Mouse (Mus musculus): ENCODE data around the gene Dnajc16. TPM values are rescaled to one million over a fixed set of nuclear protein-coding genes. Genes with fewer than 3 reads are reported as not detected.
A peak's percentile ranks its signal among the peaks of the same experiment; 100 is the strongest.

The Dnajc16 gene
- total RNA-seq, 4 experiments from 2014 or later, result 11.6 to 13.9 (median 13.8) TPM

GRCm38 (mm10) chr4:141725738-141726137 lies 65.0 kb downstream of the Dnajc16 start:
- no peak for DNase-seq (ENCODE audit: low spot score in 2 of 2)

- DNase-seq (ENCODE audit: low spot score in 2 of 2), result no peak
These were observed 65.5 kb downstream of the Dnajc16 start for GRCm38 (mm10) chr4:141725277-141725676.

GRCm38 (mm10) chr4:141724594-141724993 lies 66.1 kb downstream of the Dnajc16 start:
- DNase-seq (ENCODE audit: low spot score in 2 of 2), result no peak

GRCm38 (mm10) chr4:141723673-141724068 lies 67.1 kb downstream of the Dnajc16 start:
- no peak for DNase-seq (ENCODE audit: low spot score in 2 of 2)

GRCm38 (mm10) chr4:141722731-141723672 lies 67.7 kb downstream of the Dnajc16 start, which contains the start of gene Ddi2:
TSS of gene Ddi2 (minus strand) at chr4:141723419.
- peak; percentile 85 to 87 for DNase-seq (ENCODE audit: low spot score in 2 of 2)

GRCm38 (mm10) chr4:141721961-141722360 lies 68.8 kb downstream of the Dnajc16 start:
- DNase-seq (ENCODE audit: low spot score in 2 of 2), result no peak

GRCm38 (mm10) chr4:141720761-141721523 lies 69.8 kb downstream of the Dnajc16 start:
- no peak for DNase-seq (ENCODE audit: low spot score in 2 of 2)

GRCm38 (mm10) chr4:141719304-141719703 lies 71.4 kb downstream of the Dnajc16 start:
- no peak for DNase-seq (ENCODE audit: low spot score in 2 of 2)

GRCm38 (mm10) chr4:141717633-141718032 lies 73.1 kb downstream of the Dnajc16 start:
- no peak for DNase-seq (ENCODE audit: low spot score in 2 of 2)

- no peak for DNase-seq (ENCODE audit: low spot score in 2 of 2)
These were observed 75.7 kb downstream of the Dnajc16 start for GRCm38 (mm10) chr4:141715027-141715426.

- no peak for DNase-seq (ENCODE audit: low spot score in 2 of 2)
These were observed 77.1 kb downstream of the Dnajc16 start for GRCm38 (mm10) chr4:141713598-141714142.

- no peak for DNase-seq (ENCODE audit: low spot score in 2 of 2)
These were observed 79.5 kb downstream of the Dnajc16 start for GRCm38 (mm10) chr4:141711250-141711649.

Other genes with a start within 250 kb of the Dnajc16 start
- 1 to 10 TPM in 2 of 4 experiments, under 1 TPM in 2; 0.46 to 2.2 (median 0.94) TPM for gene Fblim1, start 184.8 kb downstream of the Dnajc16 start, total RNA-seq (2022)
- under 1 TPM; 0.16 to 0.46 (median 0.31) TPM for gene Tmem82, start 172.3 kb downstream of the Dnajc16 start, total RNA-seq (2022)
- 10 to 100 TPM in 3 of 4 experiments, 1 to 10 TPM in 1; 9.2 to 14.0 (median 12.3) TPM for gene Slc25a34, start 167.1 kb downstream of the Dnajc16 start, total RNA-seq (2022)
- 10 to 100 TPM; 25.0 to 32.5 (median 30.2) TPM for gene Plekhm2, start 126.0 kb downstream of the Dnajc16 start, total RNA-seq (2022)
- 10 to 100 TPM in 2 of 4 experiments, 1 to 10 TPM in 2; 6.0 to 12.0 (median 9.2) TPM for gene Rsc1a1, start 105.3 kb downstream of the Dnajc16 start, total RNA-seq (2022)
- 10 to 100 TPM; 53.9 to 63.4 (median 56.8) TPM for gene Ddi2, start 67.5 kb downstream of the Dnajc16 start, total RNA-seq (2022)
- not detected for gene Agmat, start 44.3 kb downstream of the Dnajc16 start, total RNA-seq (2022)
- gene Casp9, start 2.7 kb upstream of the Dnajc16 start, total RNA-seq (2022), result 1 to 10 TPM; 1.5 to 2.5 (median 1.9) TPM
- gene Cela2a, start 35.2 kb upstream of the Dnajc16 start, total RNA-seq (2022), result not detected
- gene Ctrc, start 55.4 kb upstream of the Dnajc16 start, total RNA-seq (2022), result not detected
- 1 to 10 TPM; 2.1 to 3.7 (median 3.1) TPM for gene Efhd2, start 84.0 kb upstream of the Dnajc16 start, total RNA-seq (2022)
- gene Fhad1, start 224.2 kb upstream of the Dnajc16 start, total RNA-seq (2022), result not detected

Measured in gastrocnemius, adult 8-10 months (tissue).